Mouse (Mus musculus) brain, embryonic 14.5 days (tissue): Measurements from ENCODE around the gene Gm14632. TPM values are rescaled to one million over a fixed set of nuclear protein-coding genes. Genes with fewer than 3 reads are reported as not detected.
"Not testable (repeated sequence)": the region's sequence is repeated elsewhere in the genome, so short reads cannot be mapped to it uniquely, and the experiment has no call there.

Source experiments
- DNase-seq: peaks from one replicate; pipeline ENCODE4 v3.0.0-alpha.2; 2011; ENCODE audit warnings: low read depth
- polyA plus RNA-seq: library from polyadenylated mRNA; depleted of rRNA; stranded (reverse); fragments of >200 nt; gene quantifications from 2 replicates; pipeline ENCODE4 v1.2.3, GENCODE M21; 2012; rRNA removed

Gene Gm14632
- polyA plus RNA-seq: not detected in 2 replicates

GRCm38 (mm10) chrX:30329472-30329871 is at the start of gene Gm14632:
Gene Gm14632 (plus strand): TSS chrX:30329772.
- DNase-seq: not testable (repeated sequence)
